Mouse (Mus musculus) G1E (cell line): ENCODE measurements around the gene Dgkd. TPM values are rescaled to one million over a fixed set of nuclear protein-coding genes. Genes with fewer than 3 reads are reported as not detected.

Source experiments
- ATAC-seq: 2 replicates; pipeline ENCODE4 v1.8.0; 2016; ENCODE audit warnings: mild to moderate bottlenecking; ENCODE audit not compliant: insufficient number of reproducible peaks, poor library complexity, low FRiP score, severe bottlenecking; ENCODE audit errors: extremely low read depth
- DNase-seq: peaks from one replicate; pipeline ENCODE4 v3.0.0; 2012; ENCODE audit warnings: low spot score
- H3K27me3 ChIP-seq: 2 replicates; pipeline ENCODE4 v1.6.1; 2012; ENCODE audit warnings: mild to moderate bottlenecking, low read length, inconsistent platforms; ENCODE audit not compliant: insufficient read depth
- H3K36me3 ChIP-seq: replicated peaks from 2 replicates; pipeline ENCODE3; 2012; ENCODE audit warnings: mild to moderate bottlenecking, inconsistent platforms
- H3K4me1 ChIP-seq: 2 replicates; pipeline ENCODE4 v1.6.1; 2012; ENCODE audit warnings: low read depth, low read length, inconsistent platforms, mixed read lengths; ENCODE audit not compliant: insufficient read depth
- H3K4me3 ChIP-seq: 2 replicates; pipeline ENCODE4 v1.5.1; 2012; ENCODE audit warnings: low read depth, mild to moderate bottlenecking, inconsistent platforms, low read length, moderate library complexity, mixed read lengths
- H3K9me3 ChIP-seq: replicated peaks from 2 replicates; pipeline ENCODE4 v1.6.1; 2012; ENCODE audit warnings: inconsistent platforms
- CTCF ChIP-seq: IDR thresholded peaks from 2 replicates; pipeline ENCODE4 v1.5.1; 2012; ENCODE audit warnings: low read depth, low read length, inconsistent platforms, mixed read lengths
- GATA1 ChIP-seq: IDR thresholded peaks from 2 replicates; pipeline ENCODE4 v1.6.1; 2012; ENCODE audit warnings: borderline replicate concordance, low read length, inconsistent platforms, mixed read lengths
- GATA2 ChIP-seq: IDR thresholded peaks from 2 replicates; pipeline ENCODE4 v1.6.1; 2012; ENCODE audit warnings: low read depth, low read length, inconsistent platforms, borderline replicate concordance
- POLR2AphosphoS5 ChIP-seq: IDR thresholded peaks from 2 replicates; pipeline ENCODE4 v1.6.1; 2012; ENCODE audit warnings: low read depth, low read length, inconsistent platforms; ENCODE audit not compliant: insufficient replicate concordance
- TAL1 ChIP-seq: conservative IDR thresholded peaks from 2 replicates; pipeline ENCODE4 v1.6.1; 2012; ENCODE audit warnings: low read depth, low read length, inconsistent platforms, mixed read lengths
- polyA plus RNA-seq: library from polyadenylated mRNA; stranded (reverse); fragments of >175 nt; gene quantifications from 2 replicates; pipeline ENCODE4 v1.2.3, GENCODE M21; 2012
- total RNA-seq, 2 experiments: library from RNA; stranded (forward) in 1 of 2; stranded (reverse) in 1 of 2; fragments of 200-1000 nt in 1 of 2; fragments of >200 nt in 1 of 2; fragmentation: Nextera tagmentation in 1 of 2; gene quantifications; 2 replicates each; pipeline ENCODE4 v1.2.3; 2014 to 2017

Gene Dgkd
- 58.8 and 61.5 TPM in 2 replicates for total RNA-seq (2014; fragmentation: Nextera tagmentation)
- total RNA-seq (2017): 57.3 and 60.6 TPM in 2 replicates
- 15.2 and 20.2 TPM in 2 replicates for polyA plus RNA-seq

- peak within 1 kb of the TSS; percentile 81 for H3K4me3 ChIP-seq
- TF ChIP-seq TAL1 (no peak), GATA2 (no peak), CTCF (no peak), POLR2AphosphoS5 (no peak), GATA1 (no peak)
- peaks cover 12% of the 10 kb centered on the region for H3K36me3 ChIP-seq
- H3K27me3 ChIP-seq: peaks cover 20% of the 10 kb centered on the region
- ATAC-seq (peak; percentile 66), DNase-seq (peak; percentile 90)
- no peaks in the 10 kb centered on the region for H3K9me3 ChIP-seq
- peaks cover 60% of the 10 kb centered on the region for H3K4me1 ChIP-seq
Observed at GRCm38 (mm10) chr1:87852892-87853600, at the start of gene Dgkd. Gene Dgkd, plus strand, starts transcription at chr1:87853287.

- DNase-seq: no peak
- H3K9me3 ChIP-seq: no peaks in the 10 kb centered on the region
- peaks cover 7% of the 10 kb centered on the region for H3K4me1 ChIP-seq
- no peak for ATAC-seq
- TF ChIP-seq GATA1 (no peak), GATA2 (no peak), CTCF (no peak), POLR2AphosphoS5 (no peak), TAL1 (no peak)
- no peak within 1 kb of the TSS for H3K4me3 ChIP-seq
- no peaks in the 10 kb centered on the region for H3K36me3 ChIP-seq
- H3K27me3 ChIP-seq: peaks cover 14% of the 10 kb centered on the region
Observed at GRCm38 (mm10) chr1:87803576-87803975, 49.5 kb upstream of the Dgkd start, which contains the start of gene Sag. Gene Sag, plus strand, starts transcription at chr1:87803680.

GRCm38 (mm10) chr1:87807751-87808150 lies 45.3 kb upstream of the Dgkd start:
- peaks cover 7% of the 10 kb centered on the region for H3K4me1 ChIP-seq
- TF ChIP-seq POLR2AphosphoS5: no peak
- TF ChIP-seq GATA1: no peak
- no peak for TF ChIP-seq GATA2
- TF ChIP-seq CTCF: no peak
- no peak for TF ChIP-seq TAL1
- peaks cover 22% of the 10 kb centered on the region for H3K27me3 ChIP-seq
- no peak for DNase-seq
- H3K36me3 ChIP-seq: no peaks in the 10 kb centered on the region
- no peak overlapping the region for H3K4me3 ChIP-seq
- no peak for ATAC-seq
- H3K9me3 ChIP-seq: no peaks in the 10 kb centered on the region; the same call in 1 of the 2 replicates

GRCm38 (mm10) chr1:87811391-87811790 lies 41.7 kb upstream of the Dgkd start:
- DNase-seq: no peak
- H3K36me3 ChIP-seq: no peaks in the 10 kb centered on the region
- H3K4me3 ChIP-seq: no peak overlapping the region
- peaks cover 32% of the 10 kb centered on the region for H3K27me3 ChIP-seq
- peaks cover 2% of the 10 kb centered on the region; the same call in 1 of the 2 replicates for H3K4me1 ChIP-seq
- no peak for ATAC-seq
- H3K9me3 ChIP-seq: no peaks in the 10 kb centered on the region; the same call in 1 of the 2 replicates
- TF ChIP-seq TAL1 (no peak), GATA2 (no peak), GATA1 (no peak), POLR2AphosphoS5 (no peak), CTCF (no peak)

- ATAC-seq (no peak), DNase-seq (no peak)
- H3K36me3 ChIP-seq: no peaks in the 10 kb centered on the region
- no peak overlapping the region for H3K4me3 ChIP-seq
- peaks cover 33% of the 10 kb centered on the region for H3K27me3 ChIP-seq
- H3K9me3 ChIP-seq: no peaks in the 10 kb centered on the region; the same call in 1 of the 2 replicates
- TF ChIP-seq GATA2: no peak
- no peak for TF ChIP-seq GATA1
- TF ChIP-seq POLR2AphosphoS5: no peak
- no peak for TF ChIP-seq CTCF
- TF ChIP-seq TAL1: no peak
- H3K4me1 ChIP-seq: peaks cover 2% of the 10 kb centered on the region; the same call in 1 of the 2 replicates
Observed at GRCm38 (mm10) chr1:87812061-87812460, 41.0 kb upstream of the Dgkd start.

GRCm38 (mm10) chr1:87813155-87813554 lies 39.9 kb upstream of the Dgkd start:
- Histone ChIP-seq H3K27me3 (peaks cover 31% of the 10 kb centered on the region), H3K36me3 (no peaks in the 10 kb centered on the region), H3K4me1 (no peaks in the 10 kb centered on the region), H3K9me3 (no peaks in the 10 kb centered on the region; the same call in 1 of the 2 replicates), H3K4me3 (no peak overlapping the region)
- TF ChIP-seq TAL1: no peak
- no peak for TF ChIP-seq GATA2
- TF ChIP-seq POLR2AphosphoS5: no peak
- no peak for TF ChIP-seq CTCF
- TF ChIP-seq GATA1: no peak
- no peak for DNase-seq
- ATAC-seq: no peak

GRCm38 (mm10) chr1:87813681-87814080 lies 39.4 kb upstream of the Dgkd start:
- Histone ChIP-seq H3K36me3 (no peaks in the 10 kb centered on the region), H3K9me3 (no peaks in the 10 kb centered on the region; the same call in 1 of the 2 replicates), H3K4me1 (no peaks in the 10 kb centered on the region), H3K4me3 (no peak overlapping the region), H3K27me3 (peaks cover 31% of the 10 kb centered on the region)
- ATAC-seq (no peak), DNase-seq (no peak)
- TF ChIP-seq TAL1 (no peak), POLR2AphosphoS5 (no peak), GATA2 (no peak), GATA1 (no peak), CTCF (no peak)
